Mouse (Mus musculus) hindbrain, embryonic 14.5 days (tissue): Measurements from ENCODE around the gene Lsm7. TPM values are rescaled to one million over a fixed set of nuclear protein-coding genes. Genes with fewer than 3 reads are reported as not detected.

Experiments
- ATAC-seq: fragments of 200-750 bp; cut with Nextera tagmentation; 2 replicates; pipeline ENCODE4 v1.8.0; 2017; ENCODE audit warnings: moderate number of reproducible peaks, mild to moderate bottlenecking, moderate TSS enrichment, moderate library complexity; ENCODE audit not compliant: low FRiP score
- DNase-seq: peaks from one replicate; pipeline ENCODE4 v3.0.0-alpha.2; 2015; ENCODE audit warnings: low spot score
- H3K27ac ChIP-seq: fragments of 300-500 bp; sonication (generic); 2 replicates; pipeline ENCODE4 v1.5.1; 2014; ENCODE audit warnings: mild to moderate bottlenecking, moderate library complexity
- H3K27me3 ChIP-seq: fragments of 300-500 bp; sonication (generic); 2 replicates; pipeline ENCODE4 v1.6.1; 2014; ENCODE audit warnings: mild to moderate bottlenecking, low read length, mixed read lengths; ENCODE audit not compliant: control insufficient read depth, insufficient read depth
- H3K36me3 ChIP-seq: fragments of 300-500 bp; sonication (generic); replicated peaks from 2 replicates; pipeline ENCODE4 v1.6.1; 2014; ENCODE audit not compliant: control insufficient read depth, insufficient read depth
- H3K4me1 ChIP-seq: fragments of 300-500 bp; sonication (generic); replicated peaks from 2 replicates; pipeline ENCODE4 v1.6.1; 2014; ENCODE audit warnings: antibody characterized with exemption, low read length, mixed read lengths; ENCODE audit not compliant: control insufficient read depth, insufficient read depth
- H3K4me2 ChIP-seq: fragments of 300-500 bp; sonication (generic); replicated peaks from 2 replicates; pipeline ENCODE4 v1.6.1; 2014; ENCODE audit warnings: mild to moderate bottlenecking, moderate library complexity
- H3K4me3 ChIP-seq: fragments of 300-500 bp; sonication (generic); replicated peaks from 2 replicates; pipeline ENCODE4 v1.5.1; 2014; ENCODE audit warnings: mild to moderate bottlenecking, low read length
- H3K9ac ChIP-seq: fragments of 300-500 bp; sonication (generic); 2 replicates; pipeline ENCODE4 v1.6.1; 2014
- H3K9me3 ChIP-seq: fragments of 300-500 bp; sonication (generic); 2 replicates; pipeline ENCODE4 v1.6.1; 2016; ENCODE audit warnings: low read length; ENCODE audit not compliant: control insufficient read depth
- WGBS: fragments of 180-500 bp; shearing (Covaris S2); extraction: QIAGEN DNeasy Blood & Tissue Kit; methylation state at CpG from one replicate; pipeline ENCODE4 v1.1.7; 2014; 5-methylcytosine and 5-hydroxymethylcytosine counted together
- microRNA counts: library from miRNA; unstranded; fragments of <30 nt; microRNA quantifications from one replicate; lab custom pipeline; 2016
- microRNA-seq: library from miRNA; unstranded; fragments of <30 nt; microRNA quantifications from one replicate; pipeline ENCODE4, GENCODE M21; 2016
- polyA plus RNA-seq: library from polyadenylated mRNA; unstranded; fragments of >200 nt; fragmentation: Nextera tagmentation; extraction: Ambion mirVana; gene quantifications from 2 replicates; pipeline ENCODE4 v1.2.1, GENCODE M21; 2014

Gene Lsm7
- polyA plus RNA-seq, 1 experiment from 2014 or later, result 287 TPM

GRCm38 (mm10) chr10:80804916-80805315, 50.1 kb downstream of the Lsm7 start, which contains the start of gene Amh:
Gene Amh (plus strand): TSS chr10:80805243.
- Histone ChIP-seq H3K27ac (no peak within 1 kb of the TSS), H3K4me1 (peaks cover 19% of the 10 kb centered on the region), H3K9ac (no peak within 1 kb of the TSS)

GRCm38 (mm10) chr10:80804340-80804739, 50.7 kb downstream of the Lsm7 start:
- Histone ChIP-seq H3K36me3 (peaks cover 52% of the 10 kb centered on the region), H3K9me3 (no peaks in the 10 kb centered on the region), H3K4me2 (no peak overlapping the region), H3K4me1 (peaks cover 25% of the 10 kb centered on the region), H3K27me3 (peaks cover 7% of the 10 kb centered on the region), H3K27ac (no peak overlapping the region), H3K9ac (no peak overlapping the region), H3K4me3 (no peak overlapping the region)
- no peak for ATAC-seq
- WGBS, result 92% methylated on average over 2 of the region's 2 CpGs
- DNase-seq, result no peak

More at GRCm38 (mm10) chr10:80804916-80805315, 50.1 kb downstream of the Lsm7 start, which contains the start of gene Amh:
- Histone ChIP-seq H3K4me3 (no peak within 1 kb of the TSS), H3K27me3 (peaks cover 12% of the 10 kb centered on the region), H3K9me3 (no peaks in the 10 kb centered on the region), H3K4me2 (no peak within 1 kb of the TSS), H3K36me3 (peaks cover 52% of the 10 kb centered on the region)
- no peak for DNase-seq
- WGBS, result 70% methylated on average over 6 of the region's 6 CpGs
- no peak for ATAC-seq

- Histone ChIP-seq H3K9ac (no peak overlapping the region), H3K27ac (no peak overlapping the region), H3K4me2 (no peak overlapping the region), H3K4me1 (peaks cover 24% of the 10 kb centered on the region), H3K36me3 (peaks cover 52% of the 10 kb centered on the region), H3K4me3 (no peak overlapping the region), H3K27me3 (no peaks in the 10 kb centered on the region), H3K9me3 (no peaks in the 10 kb centered on the region)
- ATAC-seq, result no peak
- no peak for DNase-seq
- 89% methylated on average over 3 of the region's 3 CpGs for WGBS
These were observed 52.0 kb downstream of the Lsm7 start for GRCm38 (mm10) chr10:80802996-80803395.

MicroRNA genes within 50 kb of the gene (microRNA counts, 519-probe panel; counts per million panel counts)
- microRNA mmu-miR-1982 (lab: Ali Mortazavi, UCI), result not detected

Small RNAs within 50 kb of the gene (microRNA-seq; reads per million reads assigned to microRNA genes)
- gene Mir1982, result 6.8 reads per million, percentile 26 among the genes with 10 or more reads in this experiment

Other genes starting within 250 kb of the Lsm7 start
- 1.7 and 1.9 TPM in 2 replicates for gene Gm49322, start 249.2 kb downstream of the Lsm7 start, polyA plus RNA-seq
- 65.4 and 76.4 TPM in 2 replicates for gene Csnk1g2, start 232.4 kb downstream of the Lsm7 start, polyA plus RNA-seq
- 83.2 and 83.7 TPM in 2 replicates for gene Btbd2, start 198.1 kb downstream of the Lsm7 start, polyA plus RNA-seq
- gene Mknk2, start 177.1 kb downstream of the Lsm7 start, polyA plus RNA-seq, result 53.8 and 60.2 TPM in 2 replicates
- 45.3 and 47.1 TPM in 2 replicates for gene Mob3a, start 153.2 kb downstream of the Lsm7 start, polyA plus RNA-seq
- 20.0 and 20.4 TPM in 2 replicates for gene Izumo4, start 153.0 kb downstream of the Lsm7 start, polyA plus RNA-seq
- gene Ap3d1, start 112.9 kb downstream of the Lsm7 start, polyA plus RNA-seq, result 112 and 114 TPM in 2 replicates
- 22.4 and 23.8 TPM in 2 replicates for gene Dot1l, start 100.0 kb downstream of the Lsm7 start, polyA plus RNA-seq
- gene Sf3a2, start 57.0 kb downstream of the Lsm7 start, polyA plus RNA-seq, result 55.6 and 62.9 TPM in 2 replicates
- gene Plekhj1, start 56.6 kb downstream of the Lsm7 start, polyA plus RNA-seq, result 117 and 123 TPM in 2 replicates
- gene Amh, start 50.0 kb downstream of the Lsm7 start, polyA plus RNA-seq, result 0.16 TPM in 1 of 2 replicates, not detected in the other
- 0.37 and 0.96 TPM in 2 replicates for gene Jsrp1, start 41.7 kb downstream of the Lsm7 start, polyA plus RNA-seq
- gene Oaz1, start 28.6 kb downstream of the Lsm7 start, polyA plus RNA-seq, result 1,195 and 1,204 TPM in 2 replicates
- 9.9 and 14.3 TPM in 2 replicates for gene Lingo3, start 11.2 kb downstream of the Lsm7 start, polyA plus RNA-seq
- 69.3 and 70.3 TPM in 2 replicates for gene Sppl2b, start 66 bp upstream of the Lsm7 start, polyA plus RNA-seq
- gene Tmprss9, start 16.6 kb upstream of the Lsm7 start, polyA plus RNA-seq, result 0.09 and 0.17 TPM in 2 replicates
- gene Timm13, start 45.8 kb upstream of the Lsm7 start, polyA plus RNA-seq, result 311 and 351 TPM in 2 replicates
- 12.9 and 13.8 TPM in 2 replicates for gene Lmnb2, start 63.0 kb upstream of the Lsm7 start, polyA plus RNA-seq
- 6.2 and 8.0 TPM in 2 replicates for gene Gadd45b, start 74.9 kb upstream of the Lsm7 start, polyA plus RNA-seq
- 17.7 and 20.9 TPM in 2 replicates for gene Gng7, start 159.7 kb upstream of the Lsm7 start, polyA plus RNA-seq
- 29.7 and 32.2 TPM in 2 replicates for gene Diras1, start 170.5 kb upstream of the Lsm7 start, polyA plus RNA-seq
- gene Slc39a3, start 182.2 kb upstream of the Lsm7 start, polyA plus RNA-seq, result 33.7 and 33.8 TPM in 2 replicates
- gene Sgta, start 205.0 kb upstream of the Lsm7 start, polyA plus RNA-seq, result 260 and 276 TPM in 2 replicates
- 35.9 and 37.2 TPM in 2 replicates for gene Thop1, start 214.8 kb upstream of the Lsm7 start, polyA plus RNA-seq
- 0.09 and 0.32 TPM in 2 replicates for gene Creb3l3, start 243.7 kb upstream of the Lsm7 start, polyA plus RNA-seq